Mouse (Mus musculus) erythroblast, embryonic 14.5 days (primary cell): ENCODE data around the gene Tmem107.

Experiments used
- GATA1 ChIP-seq: IDR thresholded peaks from 2 replicates; pipeline ENCODE4 v1.6.1; 2012; ENCODE audit warnings: low read length, inconsistent platforms, mixed read lengths
- TAL1 ChIP-seq: IDR thresholded peaks from 3 replicates; pipeline ENCODE4 v1.6.1; 2012; ENCODE audit warnings: low read length, inconsistent platforms, mixed read lengths

DNA sequence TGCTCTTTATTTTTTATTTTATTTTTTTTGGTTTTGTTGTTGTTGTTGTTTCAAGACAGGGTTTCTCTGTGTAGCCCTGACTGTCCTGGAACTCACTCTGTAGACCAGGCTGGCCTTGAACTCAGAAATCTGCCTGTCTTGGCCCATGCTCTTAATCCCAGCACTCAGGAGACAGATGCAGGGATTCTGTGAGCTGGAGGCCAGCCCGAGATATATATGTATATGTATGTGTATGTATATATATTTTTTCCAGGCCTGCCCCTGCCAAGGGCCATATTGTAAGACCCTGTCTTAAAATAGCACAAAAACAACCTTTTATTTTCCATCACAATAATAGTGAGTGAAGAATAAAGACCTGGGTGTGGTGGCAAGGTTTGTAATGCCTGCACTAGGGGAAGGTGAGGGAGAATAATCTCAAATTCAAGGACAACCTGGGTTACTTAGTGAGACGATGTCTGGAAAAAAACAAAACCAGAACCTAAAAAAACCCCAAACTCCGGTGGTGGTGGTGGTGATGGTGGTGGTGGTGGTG, 5.1 kb upstream of the Tmem107 start:
- TF ChIP-seq GATA1: no peak
- TF ChIP-seq TAL1: no peak
